Mouse (Mus musculus) large intestine, adult 2 months (tissue): Measurements from ENCODE around the gene Eif2b3. TPM values are rescaled to one million over a fixed set of nuclear protein-coding genes. Genes with fewer than 3 reads are reported as not detected.

ENCODE experiments used
- DNase-seq: peaks from one replicate; pipeline ENCODE4 v3.0.0-alpha.2; 2012; ENCODE audit warnings: low read depth, low spot score
- WGBS: fragments of 180-500 bp; shearing (Covaris S2); methylation state at CpG from one replicate; pipeline ENCODE4 v1.1.7; 2018; 5-methylcytosine and 5-hydroxymethylcytosine counted together
- polyA plus RNA-seq: library from polyadenylated mRNA; depleted of rRNA; stranded (reverse); fragments of >200 nt; gene quantifications from 2 replicates; pipeline ENCODE4 v1.2.3, GENCODE M21; 2012; rRNA removed

The Eif2b3 gene
- polyA plus RNA-seq, 1 experiment, result 7.1 TPM

GRCm38 (mm10) chr4:117133817-117134600 lies 114.8 kb downstream of the Eif2b3 start, which contains the start of gene Plk3:
Gene Plk3 (minus strand): TSS chr4:117133963.
- peak; percentile 96 for DNase-seq

GRCm38 (mm10) chr4:117134601-117134995 lies 115.4 kb downstream of the Eif2b3 start:
- WGBS, result 28% methylated on average over 2 of the region's 2 CpGs
- DNase-seq, result no peak

More at GRCm38 (mm10) chr4:117133817-117134600, 114.8 kb downstream of the Eif2b3 start, which contains the start of gene Plk3:
- WGBS, result 2% methylated on average over 48 of the region's 48 CpGs

- WGBS, result 16% methylated on average over 8 of the region's 8 CpGs
- peak; percentile 99 for DNase-seq
Observed at GRCm38 (mm10) chr4:117136034-117136433, 116.8 kb downstream of the Eif2b3 start.

Other genes with a start within 250 kb of the Eif2b3 start
- 22.0 and 24.9 TPM in 2 replicates for gene Toe1, start 211.8 kb upstream of the Eif2b3 start, polyA plus RNA-seq
- 4.7 and 5.6 TPM in 2 replicates for gene Mutyh, start 211.7 kb upstream of the Eif2b3 start, polyA plus RNA-seq
- 8.3 and 8.4 TPM in 2 replicates for gene Hpdl, start 197.7 kb upstream of the Eif2b3 start, polyA plus RNA-seq
- gene Zswim5, start 142.0 kb upstream of the Eif2b3 start, polyA plus RNA-seq, result 6.4 and 10.7 TPM in 2 replicates
- 37.8 and 47.5 TPM in 2 replicates for gene Urod, start 25.0 kb upstream of the Eif2b3 start, polyA plus RNA-seq
- 71.2 and 117 TPM in 2 replicates for gene Hectd3, start 24.1 kb upstream of the Eif2b3 start, polyA plus RNA-seq
- 1.6 and 3.6 TPM in 2 replicates for gene Ptch2, start 76.7 kb downstream of the Eif2b3 start, polyA plus RNA-seq
- 7.8 and 8.2 TPM in 2 replicates for gene Btbd19, start 106.3 kb downstream of the Eif2b3 start, polyA plus RNA-seq
- 0.31 and 0.47 TPM in 2 replicates for gene Tctex1d4, start 107.4 kb downstream of the Eif2b3 start, polyA plus RNA-seq
- 12.7 and 17.1 TPM in 2 replicates for gene Plk3, start 114.6 kb downstream of the Eif2b3 start, polyA plus RNA-seq
- 620 and 649 TPM in 2 replicates for gene Rps8, start 136.8 kb downstream of the Eif2b3 start, polyA plus RNA-seq
- gene Kif2c, start 163.2 kb downstream of the Eif2b3 start, polyA plus RNA-seq, result 5.8 and 8.1 TPM in 2 replicates
- 7.8 and 10.9 TPM in 2 replicates for gene Tmem53, start 232.5 kb downstream of the Eif2b3 start, polyA plus RNA-seq
- gene Armh1, start 232.7 kb downstream of the Eif2b3 start, polyA plus RNA-seq, result 0.05 TPM in 1 of 2 replicates, not detected in the other